Mouse (Mus musculus) thymus, adult 2 months (tissue): ENCODE data around the gene Slc35e2.

Experiments
- CTCF ChIP-seq: fragments of 200-500 bp; IDR thresholded peaks from 2 replicates; pipeline ENCODE4 v1.5.1; 2012; ENCODE audit warnings: mild to moderate bottlenecking, control low read depth, low read length, moderate library complexity, borderline replicate concordance; ENCODE audit not compliant: control insufficient read depth, poor library complexity, insufficient read depth; ENCODE audit errors: extremely low read depth
- POLR2A ChIP-seq: fragments of 200-500 bp; IDR thresholded peaks from 2 replicates; pipeline ENCODE4 v1.6.1; 2012; ENCODE audit warnings: mild to moderate bottlenecking, low read length, control low read depth, moderate library complexity; ENCODE audit not compliant: control insufficient read depth, poor library complexity, insufficient read depth; ENCODE audit errors: extremely low read depth

GRCm38 (mm10) chr4:155603801-155604200 lies 2.6 kb downstream of the Slc35e2 start:
- TF ChIP-seq CTCF (no peak), POLR2A (no peak)
